Mouse (Mus musculus): Measurements from ENCODE around the gene Lrp8.

- TF ChIP-seq CTCF (IDR thresholded peaks at IDR 0.05) (no peak), EP300 (IDR thresholded peaks at IDR 0.05) (no peak)
Measured at GRCm38 (mm10) chr4:107858995-107859394, 56.9 kb downstream of the Lrp8 start.
